Mouse (Mus musculus): ENCODE measurements around the gene Zfp157.
A peak's percentile ranks its signal among the peaks of the same experiment; 100 is the strongest.
"Not testable (repeated sequence)": the region's sequence is repeated elsewhere in the genome, so short reads cannot be mapped to it uniquely, and the experiment has no call there.

The Zfp157 gene

GRCm38 (mm10) chr5:138441286-138442194 lies at the start of gene Zfp157:
Gene Zfp157, plus strand, starts transcription at chr5:138441468.
- DNase-seq (ENCODE audit: low spot score), result peak; percentile 96

- peak; percentile 23 for DNase-seq (ENCODE audit: low spot score)
Observed at GRCm38 (mm10) chr5:138397795-138398337, 43.4 kb upstream of the Zfp157 start.

- DNase-seq (ENCODE audit: low spot score), result not testable (repeated sequence)
Observed at GRCm38 (mm10) chr5:138400431-138400830, 40.8 kb upstream of the Zfp157 start.

- DNase-seq (ENCODE audit: low spot score), result no peak
Observed at GRCm38 (mm10) chr5:138458371-138458770, 17.1 kb downstream of the Zfp157 start.

GRCm38 (mm10) chr5:138459107-138459506 lies 17.8 kb downstream of the Zfp157 start:
- no peak for DNase-seq (ENCODE audit: low spot score)

- peak; percentile 73 for DNase-seq (ENCODE audit: low spot score)
Observed at GRCm38 (mm10) chr5:138473601-138474000, 32.3 kb downstream of the Zfp157 start.

GRCm38 (mm10) chr5:138504548-138504947 lies 63.3 kb downstream of the Zfp157 start:
- not testable (repeated sequence) for DNase-seq (ENCODE audit: low spot score)

All from embryo, embryonic 10.5 days (tissue).